Mouse (Mus musculus) T-helper 17 cell (primary cell): ENCODE data around the gene Spata6.

Experiments used
- in situ Hi-C, 2 experiments: fragments of 300-600 bp; cut with MboI, MseI; formaldehyde crosslinking; loops; 1 replicate in 1 of 2; 2 replicates in 1 of 2; pipeline ENCODE4 v1.15.1; 2025; ENCODE audit warnings: high pct_unique_total_duplicates in 2 of 2

Spata6 gene

GRCm38 (mm10) chr4:111838882-111839281, 119.1 kb downstream of the Spata6 start:
- in situ Hi-C loops: no loop called here

GRCm38 (mm10) chr4:111852626-111853025, 132.8 kb downstream of the Spata6 start:
- in situ Hi-C loops: no loop called here

GRCm38 (mm10) chr4:111866701-111867100, 146.9 kb downstream of the Spata6 start:
- in situ Hi-C loops: no loop called here

GRCm38 (mm10) chr4:111867743-111868401, 148.1 kb downstream of the Spata6 start:
- in situ Hi-C loops: no loop called here
